Mouse (Mus musculus): Measurements from ENCODE around the gene Rgcc. TPM values are rescaled to one million over a fixed set of nuclear protein-coding genes. Genes with fewer than 3 reads are reported as not detected.

The Rgcc gene
- polyA plus RNA-seq, 1 experiment from 2014 or later = 36.1 TPM

GRCm38 (mm10) chr14:79275441-79275840, 26.0 kb downstream of the Rgcc start:
- ATAC-seq (ENCODE audit: low FRiP score) = no peak
- Histone ChIP-seq H3K9me3 (replicated peaks) (no peaks in the 10 kb centered on the region), H3K27me3 (replicated peaks) (no peaks in the 10 kb centered on the region), H3K9ac (replicated peaks) (no peak overlapping the region), H3K4me3 (replicated peaks) (no peak overlapping the region), H3K4me1 (peaks cover 20% of the 10 kb centered on the region), H3K27ac (replicated peaks) (no peak overlapping the region), H3K4me2 (no peak overlapping the region), H3K36me3 (no peaks in the 10 kb centered on the region)
- 49% methylated on average over 3 of the region's 3 CpGs for WGBS

- peak; percentile 32; the same call in 1 of the 2 replicates for ATAC-seq (ENCODE audit: low FRiP score)
- Histone ChIP-seq H3K4me1 (peaks cover 20% of the 10 kb centered on the region), H3K4me2 (no peak overlapping the region), H3K4me3 (replicated peaks) (no peak overlapping the region), H3K27ac (replicated peaks) (peak overlapping the region; percentile 45; the same call in 1 of the 2 replicates), H3K9ac (replicated peaks) (no peak overlapping the region), H3K27me3 (replicated peaks) (no peaks in the 10 kb centered on the region), H3K9me3 (replicated peaks) (no peaks in the 10 kb centered on the region), H3K36me3 (no peaks in the 10 kb centered on the region)
- 68% methylated on average over 15 of the region's 15 CpGs for WGBS
Measured at GRCm38 (mm10) chr14:79273697-79274477, 27.6 kb downstream of the Rgcc start.

- H3K4me1 ChIP-seq = peaks cover 20% of the 10 kb centered on the region
- H3K36me3 ChIP-seq = no peaks in the 10 kb centered on the region
- H3K9ac ChIP-seq (replicated peaks) = no peak overlapping the region
- no peaks in the 10 kb centered on the region for H3K27me3 ChIP-seq (replicated peaks)
- H3K4me3 ChIP-seq (replicated peaks) = no peak overlapping the region
- 90% methylated on average over 9 of the region's 9 CpGs for WGBS
- ATAC-seq (ENCODE audit: low FRiP score) = no peak; the same call in 1 of the 2 replicates
- no peak overlapping the region for H3K4me2 ChIP-seq
- H3K27ac ChIP-seq (replicated peaks) = no peak overlapping the region
- H3K9me3 ChIP-seq (replicated peaks) = no peaks in the 10 kb centered on the region
Measured at GRCm38 (mm10) chr14:79272991-79273390, 28.5 kb downstream of the Rgcc start.

GRCm38 (mm10) chr14:79272188-79272694, 29.2 kb downstream of the Rgcc start:
- Histone ChIP-seq H3K4me2 (no peak overlapping the region), H3K9me3 (replicated peaks) (no peaks in the 10 kb centered on the region), H3K27ac (replicated peaks) (no peak overlapping the region), H3K4me1 (peaks cover 15% of the 10 kb centered on the region), H3K4me3 (replicated peaks) (no peak overlapping the region), H3K36me3 (no peaks in the 10 kb centered on the region), H3K9ac (replicated peaks) (no peak overlapping the region), H3K27me3 (replicated peaks) (no peaks in the 10 kb centered on the region)
- 95% methylated on average over 3 of the region's 3 CpGs for WGBS
- ATAC-seq (ENCODE audit: low FRiP score) = no peak

GRCm38 (mm10) chr14:79269551-79269950, 31.9 kb downstream of the Rgcc start:
- no peak for ATAC-seq (ENCODE audit: low FRiP score)
- Histone ChIP-seq H3K36me3 (no peaks in the 10 kb centered on the region), H3K27ac (replicated peaks) (no peak overlapping the region), H3K27me3 (replicated peaks) (no peaks in the 10 kb centered on the region), H3K4me2 (no peak overlapping the region), H3K4me1 (peaks cover 11% of the 10 kb centered on the region), H3K9me3 (replicated peaks) (no peaks in the 10 kb centered on the region), H3K4me3 (replicated peaks) (no peak overlapping the region), H3K9ac (replicated peaks) (no peak overlapping the region)
- 79% methylated on average over 1 of the region's 1 CpGs for WGBS

GRCm38 (mm10) chr14:79267878-79268277, 33.6 kb downstream of the Rgcc start:
- no peak overlapping the region for H3K9ac ChIP-seq (replicated peaks)
- H3K4me3 ChIP-seq (replicated peaks) = no peak overlapping the region
- H3K27ac ChIP-seq (replicated peaks) = no peak overlapping the region
- WGBS = 94% methylated on average over 10 of the region's 10 CpGs
- no peaks in the 10 kb centered on the region for H3K9me3 ChIP-seq (replicated peaks)
- no peaks in the 10 kb centered on the region for H3K27me3 ChIP-seq (replicated peaks)
- H3K4me2 ChIP-seq = no peak overlapping the region
- ATAC-seq (ENCODE audit: low FRiP score) = no peak
- H3K36me3 ChIP-seq = no peaks in the 10 kb centered on the region
- 0 out of 2 replicates have a peak, but pooled peaks cover under 1% of the 10 kb centered on the region for H3K4me1 ChIP-seq

GRCm38 (mm10) chr14:79267382-79267781, 34.1 kb downstream of the Rgcc start:
- Histone ChIP-seq H3K27ac (replicated peaks) (no peak overlapping the region), H3K36me3 (no peaks in the 10 kb centered on the region), H3K9me3 (replicated peaks) (no peaks in the 10 kb centered on the region), H3K27me3 (replicated peaks) (no peaks in the 10 kb centered on the region), H3K9ac (replicated peaks) (no peak overlapping the region), H3K4me1 (no peaks in the 10 kb centered on the region), H3K4me2 (no peak overlapping the region), H3K4me3 (replicated peaks) (no peak overlapping the region)
- ATAC-seq (ENCODE audit: low FRiP score) = no peak
- WGBS = 83% methylated on average over 1 of the region's 1 CpGs

GRCm38 (mm10) chr14:79266408-79266807, 35.0 kb downstream of the Rgcc start:
- no peak overlapping the region for H3K4me2 ChIP-seq
- H3K27me3 ChIP-seq (replicated peaks) = no peaks in the 10 kb centered on the region
- no peak overlapping the region for H3K9ac ChIP-seq (replicated peaks)
- no peaks in the 10 kb centered on the region for H3K36me3 ChIP-seq
- no peak for ATAC-seq (ENCODE audit: low FRiP score)
- no peak overlapping the region for H3K27ac ChIP-seq (replicated peaks)
- no peaks in the 10 kb centered on the region for H3K9me3 ChIP-seq (replicated peaks)
- H3K4me1 ChIP-seq = no peaks in the 10 kb centered on the region
- H3K4me3 ChIP-seq (replicated peaks) = no peak overlapping the region

- no peaks in the 10 kb centered on the region for H3K36me3 ChIP-seq
- H3K27ac ChIP-seq (replicated peaks) = no peak overlapping the region
- H3K4me2 ChIP-seq = no peak overlapping the region
- no peak for ATAC-seq (ENCODE audit: low FRiP score)
- no peaks in the 10 kb centered on the region for H3K9me3 ChIP-seq (replicated peaks)
- H3K4me3 ChIP-seq (replicated peaks) = no peak overlapping the region
- no peak overlapping the region for H3K9ac ChIP-seq (replicated peaks)
- H3K4me1 ChIP-seq = no peaks in the 10 kb centered on the region
- H3K27me3 ChIP-seq (replicated peaks) = no peaks in the 10 kb centered on the region
- WGBS = 93% methylated on average over 6 of the region's 6 CpGs
Measured at GRCm38 (mm10) chr14:79265738-79266137, 35.7 kb downstream of the Rgcc start.

- Histone ChIP-seq H3K36me3 (no peaks in the 10 kb centered on the region), H3K27me3 (replicated peaks) (no peaks in the 10 kb centered on the region), H3K4me1 (no peaks in the 10 kb centered on the region), H3K4me3 (replicated peaks) (no peak overlapping the region), H3K27ac (replicated peaks) (no peak overlapping the region), H3K4me2 (no peak overlapping the region), H3K9me3 (replicated peaks) (no peaks in the 10 kb centered on the region), H3K9ac (replicated peaks) (no peak overlapping the region)
- no peak for ATAC-seq (ENCODE audit: low FRiP score)
- 84% methylated on average over 3 of the region's 3 CpGs for WGBS
Measured at GRCm38 (mm10) chr14:79263321-79263720, 38.1 kb downstream of the Rgcc start.

GRCm38 (mm10) chr14:79262677-79263076, 38.8 kb downstream of the Rgcc start:
- H3K27me3 ChIP-seq (replicated peaks) = no peaks in the 10 kb centered on the region
- H3K4me3 ChIP-seq (replicated peaks) = no peak overlapping the region
- H3K27ac ChIP-seq (replicated peaks) = no peak overlapping the region
- H3K4me2 ChIP-seq = no peak overlapping the region
- H3K36me3 ChIP-seq = no peaks in the 10 kb centered on the region
- no peak overlapping the region for H3K9ac ChIP-seq (replicated peaks)
- peak; percentile 81 for ATAC-seq (ENCODE audit: low FRiP score)
- WGBS = 77% methylated on average over 4 of the region's 4 CpGs
- no peaks in the 10 kb centered on the region for H3K9me3 ChIP-seq (replicated peaks)
- H3K4me1 ChIP-seq = no peaks in the 10 kb centered on the region

- Histone ChIP-seq H3K36me3 (no peaks in the 10 kb centered on the region), H3K9ac (replicated peaks) (no peak overlapping the region), H3K27me3 (replicated peaks) (no peaks in the 10 kb centered on the region), H3K4me2 (no peak overlapping the region), H3K27ac (replicated peaks) (no peak overlapping the region), H3K4me3 (replicated peaks) (no peak overlapping the region), H3K4me1 (no peaks in the 10 kb centered on the region), H3K9me3 (replicated peaks) (no peaks in the 10 kb centered on the region)
- ATAC-seq (ENCODE audit: low FRiP score) = no peak
- WGBS = 77% methylated on average over 10 of the region's 10 CpGs
Measured at GRCm38 (mm10) chr14:79259062-79259779, 42.2 kb downstream of the Rgcc start.
